Mouse (Mus musculus) heart, adult 2 months (tissue): Measurements from ENCODE around the gene Rbm14. TPM values are rescaled to one million over a fixed set of nuclear protein-coding genes. Genes with fewer than 3 reads are reported as not detected.

ENCODE experiments used
- DNase-seq, 2 experiments: peaks; one replicate each; pipeline ENCODE4 v3.0.0; 2021
- H3K27ac ChIP-seq: fragments of 200-600 bp; 2 replicates; pipeline ENCODE4 v1.8.1; 2022
- H3K27me3 ChIP-seq: fragments of 200-500 bp; 2 replicates; pipeline ENCODE4 v1.6.1; 2012; ENCODE audit warnings: mild to moderate bottlenecking, low read length, inconsistent platforms, mixed read lengths; ENCODE audit not compliant: control insufficient read depth, insufficient read depth
- H3K36me3 ChIP-seq: fragments of 200-500 bp; 2 replicates; pipeline ENCODE4 v1.6.1; 2012; ENCODE audit warnings: low read length, inconsistent platforms; ENCODE audit not compliant: control insufficient read depth, insufficient read depth
- H3K4me1 ChIP-seq: fragments of 200-500 bp; 2 replicates; pipeline ENCODE4 v1.6.1; 2011; ENCODE audit warnings: low read length; ENCODE audit not compliant: control insufficient read depth, insufficient read depth
- H3K4me3 ChIP-seq: fragments of 200-600 bp; 2 replicates; pipeline ENCODE4 v1.8.1; 2022
- H3K79me2 ChIP-seq: fragments of 200-500 bp; replicated peaks from 2 replicates; pipeline ENCODE4 v1.6.1; 2012; ENCODE audit warnings: mild to moderate bottlenecking, inconsistent platforms, low read length, moderate library complexity, mixed read lengths; ENCODE audit not compliant: control insufficient read depth, insufficient read depth
- H3K9ac ChIP-seq: fragments of 200-500 bp; 2 replicates; pipeline ENCODE4 v1.6.1; 2012; ENCODE audit warnings: low read depth, mild to moderate bottlenecking, control low read depth, inconsistent platforms, low read length, mixed read lengths
- CTCF ChIP-seq: fragments of 200-600 bp; IDR thresholded peaks from 2 replicates; pipeline ENCODE4 v1.8.1; 2022; ENCODE audit warnings: antibody characterized with exemption, mild to moderate bottlenecking, moderate library complexity
- EP300 ChIP-seq: fragments of 200-500 bp; IDR thresholded peaks from 2 replicates; pipeline ENCODE4 v1.6.1; 2011; ENCODE audit warnings: low read depth, low read length, control low read depth; ENCODE audit not compliant: insufficient read depth
- POLR2A ChIP-seq: fragments of 200-500 bp; IDR thresholded peaks from 2 replicates; pipeline ENCODE4 v1.6.1; 2011; ENCODE audit warnings: mild to moderate bottlenecking, low read depth, low read length, control low read depth; ENCODE audit not compliant: insufficient read depth
- WGBS: fragments of 180-500 bp; shearing (Covaris S2); methylation state at CpG from one replicate; pipeline ENCODE4 v1.1.7; 2018; 5-methylcytosine and 5-hydroxymethylcytosine counted together
- intact Hi-C: fragments of 180-260 bp; cut with DNase I; formaldehyde crosslinking; loops from one replicate; pipeline ENCODE4 v1.15.1; 2025
- polyA plus RNA-seq: library from polyadenylated mRNA; depleted of rRNA; stranded (reverse); fragments of >200 nt; gene quantifications from 2 replicates; pipeline ENCODE4 v1.2.3, GENCODE M21; 2012
- total RNA-seq, 2 experiments: library from RNA; stranded (reverse); gene quantifications; 2 replicates each; pipeline ENCODE4 v1.2.3; 2021

Rbm14 gene
- total and polyA plus RNA-seq, 3 experiments, result 16.2 to 25.4 (median 19.5) TPM

DNA sequence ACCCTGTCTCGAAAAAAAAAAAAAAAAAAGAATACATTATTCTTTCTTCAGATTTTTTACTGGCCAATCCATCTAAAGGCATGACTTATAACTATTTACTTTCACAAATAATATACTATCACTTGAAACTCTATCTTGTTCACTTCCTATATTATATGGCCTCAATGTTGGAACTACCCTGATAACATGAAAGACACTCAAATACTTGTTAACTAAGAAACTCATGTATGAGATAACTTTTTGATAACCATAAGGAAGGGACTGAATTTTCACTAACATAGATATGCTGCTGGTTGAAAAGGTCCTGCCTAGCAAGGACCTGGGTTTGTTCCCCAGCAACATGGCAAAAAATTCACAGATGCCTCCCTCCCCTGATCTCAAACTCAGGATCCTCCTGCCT is 15.5 kb downstream of the Rbm14 start:
- Histone ChIP-seq H3K4me3 (no peak overlapping the region), H3K27ac (no peak overlapping the region), H3K9ac (no peak overlapping the region), H3K79me2 (peaks cover 5% of the 10 kb centered on the region), H3K27me3 (no peaks in the 10 kb centered on the region), H3K36me3 (peaks cover 12% of the 10 kb centered on the region), H3K4me1 (peaks cover 1% of the 10 kb centered on the region)
- no peak for DNase-seq
- TF ChIP-seq POLR2A, result no peak
- no peak for TF ChIP-seq CTCF
- no peak for TF ChIP-seq EP300
- intact Hi-C loops, result loop anchor here (2.0 kb wide), 1 partner anchor 13 kb away; no protein-coding TSS in a partner anchor
- 84% methylated on average over 1 of the region's 1 CpGs for WGBS

DNA sequence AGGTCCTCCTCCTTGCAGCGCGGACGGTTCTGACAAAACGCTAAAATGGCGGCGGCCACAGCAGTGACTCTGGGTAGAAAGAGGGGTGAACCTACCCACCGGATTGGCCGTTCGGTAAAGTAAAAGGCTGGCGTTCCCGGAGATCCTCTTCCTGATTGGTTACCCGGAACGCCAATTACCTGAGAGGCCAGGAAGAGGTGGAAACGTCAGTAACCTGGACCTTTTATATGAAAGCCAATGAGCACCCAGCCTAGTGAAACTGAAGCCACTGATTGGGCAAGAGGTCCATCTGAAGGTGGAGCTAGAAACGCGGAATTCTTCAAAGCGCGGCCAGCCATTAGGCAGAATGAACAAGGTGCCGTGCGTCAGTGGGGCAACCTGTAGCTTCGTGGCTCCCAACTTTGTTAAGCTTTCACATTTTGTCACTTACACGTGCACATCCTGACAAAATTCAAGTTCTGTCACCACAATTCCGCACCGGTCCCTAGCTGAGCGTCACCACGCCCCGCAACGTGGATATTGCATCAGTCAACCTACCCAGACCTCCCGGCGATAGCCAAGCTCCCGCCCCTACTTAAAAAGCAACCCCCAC is 17.5 kb downstream of the Rbm14 start, which contains the start of gene Rbm4:
Gene Rbm4, minus strand, starts transcription at position 71 of the 592 bp plus-strand sequence.
- TF ChIP-seq CTCF, result no peak
- no peak for TF ChIP-seq EP300
- TF ChIP-seq POLR2A, result peak; percentile 86; the same call in 1 of the 2 replicates
- Histone ChIP-seq H3K27me3 (no peaks in the 10 kb centered on the region), H3K9ac (peak within 1 kb of the TSS; percentile 60), H3K79me2 (peaks cover 8% of the 10 kb centered on the region), H3K4me1 (peaks cover 4% of the 10 kb centered on the region), H3K4me3 (peak within 1 kb of the TSS; percentile 97), H3K36me3 (peaks cover 27% of the 10 kb centered on the region), H3K27ac (peak within 1 kb of the TSS; percentile 84)
- under 1% methylated on average over 31 of the region's 31 CpGs for WGBS
- peak; percentile 93 to 98 for DNase-seq
- intact Hi-C loops, result loop anchor here (2.0 to 5.0 kb wide), 2 partner anchors 15 to 37 kb away; partner anchors contain the start of gene Rbm4b

GRCm38 (mm10) chr19:4793281-4793830 is 18.1 kb downstream of the Rbm14 start:
- Histone ChIP-seq H3K36me3 (peaks cover 31% of the 10 kb centered on the region), H3K27me3 (no peaks in the 10 kb centered on the region), H3K9ac (peak overlapping the region; percentile 60), H3K27ac (peak overlapping the region; percentile 84), H3K4me1 (peaks cover 4% of the 10 kb centered on the region), H3K79me2 (peaks cover 8% of the 10 kb centered on the region), H3K4me3 (peak overlapping the region; percentile 97)
- TF ChIP-seq EP300 (no peak), CTCF (no peak), POLR2A (no peak; the same call in 1 of the 2 replicates)
- intact Hi-C loops, result loop anchor here (5.0 kb wide), 1 partner anchor 36 kb away; the partner anchor contains the start of gene Rbm4b
- no peak for DNase-seq
- under 1% methylated on average over 16 of the region's 16 CpGs for WGBS

DNA sequence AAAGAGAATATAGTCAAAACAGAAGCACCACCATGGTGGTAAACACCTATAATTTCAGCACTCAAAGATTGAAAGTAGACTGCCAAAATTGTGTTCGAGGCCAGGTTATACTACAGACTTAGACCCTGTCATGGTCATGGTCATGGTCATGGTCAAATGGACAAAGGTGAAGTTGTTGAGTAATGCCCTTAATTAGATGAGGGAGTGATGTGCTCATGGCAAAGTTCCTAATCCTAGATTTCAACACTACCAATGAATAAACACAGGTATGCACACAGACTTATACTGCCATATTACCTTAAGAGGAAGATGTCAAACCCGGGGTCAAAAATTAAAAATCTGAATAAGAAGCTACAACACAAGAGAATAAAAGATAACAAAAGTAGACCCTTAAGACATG is 25.1 kb downstream of the Rbm14 start:
- Histone ChIP-seq H3K9ac (no peak overlapping the region), H3K27ac (no peak overlapping the region), H3K36me3 (peaks cover 70% of the 10 kb centered on the region), H3K79me2 (peaks cover 16% of the 10 kb centered on the region), H3K4me1 (peaks cover 8% of the 10 kb centered on the region), H3K27me3 (no peaks in the 10 kb centered on the region), H3K4me3 (no peak overlapping the region)
- 91% methylated on average over 2 of the region's 2 CpGs for WGBS
- TF ChIP-seq EP300 (no peak), POLR2A (no peak), CTCF (no peak)
- intact Hi-C loops, result no loop called here
- DNase-seq, result no peak

DNA sequence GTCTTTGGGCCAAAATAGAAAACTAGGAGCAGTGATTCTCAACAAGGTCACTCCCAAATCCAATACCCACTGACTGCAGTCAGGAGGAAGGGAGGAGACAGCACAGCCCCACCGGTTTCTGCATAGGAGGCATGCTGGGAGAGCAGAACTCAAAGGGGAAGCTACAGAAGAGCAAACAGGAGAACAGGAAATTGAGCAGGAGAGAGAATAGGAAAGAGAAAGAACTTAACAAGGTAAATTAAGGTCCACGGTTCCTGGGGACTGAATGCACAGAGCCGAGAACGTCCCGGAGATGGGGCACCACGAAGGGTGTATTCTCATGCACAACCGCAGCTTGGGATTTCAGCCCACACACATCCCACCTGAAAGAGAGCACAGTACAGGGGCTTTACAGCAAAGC is 26.2 kb downstream of the Rbm14 start:
- Histone ChIP-seq H3K36me3 (peaks cover 68% of the 10 kb centered on the region), H3K9ac (no peak overlapping the region), H3K4me3 (no peak overlapping the region), H3K27me3 (no peaks in the 10 kb centered on the region), H3K79me2 (peaks cover 14% of the 10 kb centered on the region), H3K4me1 (peaks cover 10% of the 10 kb centered on the region), H3K27ac (no peak overlapping the region)
- intact Hi-C loops, result no loop called here
- no peak for TF ChIP-seq POLR2A
- no peak for TF ChIP-seq CTCF
- TF ChIP-seq EP300, result no peak
- no peak for DNase-seq
- WGBS, result 65% methylated on average over 7 of the region's 7 CpGs

GRCm38 (mm10) chr19:4782891-4783290 is 28.5 kb downstream of the Rbm14 start:
- TF ChIP-seq EP300, result no peak
- no peak for TF ChIP-seq POLR2A
- no peak for TF ChIP-seq CTCF
- Histone ChIP-seq H3K79me2 (peaks cover 11% of the 10 kb centered on the region), H3K36me3 (peaks cover 69% of the 10 kb centered on the region), H3K9ac (no peak overlapping the region), H3K27me3 (no peaks in the 10 kb centered on the region), H3K4me1 (peaks cover 9% of the 10 kb centered on the region), H3K4me3 (no peak overlapping the region), H3K27ac (no peak overlapping the region)
- intact Hi-C loops, result no loop called here
- DNase-seq, result no peak
- 69% methylated on average over 2 of the region's 2 CpGs for WGBS
